Mouse (Mus musculus): ENCODE data around the gene Ndufa6. TPM values are rescaled to one million over a fixed set of nuclear protein-coding genes. Genes with fewer than 3 reads are reported as not detected.

Gene Ndufa6
- total and polyA plus RNA-seq, 2 experiments from 2014 or later, result 397 to 1,167 TPM

GRCm38 (mm10) chr15:82339150-82339549 is 15.0 kb downstream of the Ndufa6 start:
- 58% methylated on average over 10 of the region's 10 CpGs for WGBS
- ATAC-seq (ENCODE audit: insufficient read depth, low read depth) (no peak), DNase-seq (ENCODE audit: low spot score) (no peak)
- Histone ChIP-seq H3K4me3 (ENCODE audit: low read depth, low read length) (peak overlapping the region; percentile 81), H3K9me3 (replicated peaks; ENCODE audit: control insufficient read depth, low read length) (no peaks in the 10 kb centered on the region), H3K27me3 (ENCODE audit: control insufficient read depth, insufficient read depth, low read length) (no peaks in the 10 kb centered on the region), H3K36me3 (replicated peaks; ENCODE audit: control insufficient read depth, insufficient read depth, low read length) (peaks cover 29% of the 10 kb centered on the region), H3K4me1 (ENCODE audit: control insufficient read depth, insufficient read depth) (peaks cover 29% of the 10 kb centered on the region), H3K4me2 (ENCODE audit: low read depth, low read length) (peak overlapping the region; percentile 77), H3K27ac (ENCODE audit: low read depth) (peak overlapping the region; percentile 81), H3K9ac (replicated peaks; ENCODE audit: low read depth, low read length) (peak overlapping the region; percentile 75)
- TF ChIP-seq CTCF (IDR thresholded peaks at IDR 0.05; ENCODE audit: low read depth) (no peak), EP300 (IDR thresholded peaks at IDR 0.05; ENCODE audit: low read depth) (no peak)

DNA sequence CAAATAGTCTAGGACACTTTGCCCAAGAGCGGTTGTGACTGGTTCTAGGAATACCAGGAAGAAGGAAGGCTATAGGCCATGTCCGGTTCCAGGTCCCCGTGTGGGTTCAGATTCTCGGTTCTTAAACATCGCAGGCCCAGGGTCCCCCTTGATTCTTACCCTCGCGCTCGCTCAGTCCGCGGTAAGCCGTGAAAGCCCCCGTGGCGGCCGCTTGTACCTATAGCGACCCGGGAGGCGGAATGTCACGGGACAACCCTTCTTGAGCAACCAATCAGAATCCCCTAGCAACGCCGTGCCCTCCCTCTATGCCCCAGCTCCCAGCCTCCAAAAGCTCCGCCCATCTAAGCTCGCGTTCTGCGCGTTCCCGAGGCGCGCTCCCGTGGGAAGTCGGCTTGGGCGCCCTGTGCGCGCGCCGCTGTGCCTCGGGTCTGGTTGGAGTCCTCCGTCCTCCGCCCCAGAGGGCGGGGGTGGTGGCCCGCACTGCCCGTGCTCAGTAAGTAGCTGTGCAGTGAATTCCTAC is 15.5 kb downstream of the Ndufa6 start, which contains the start of the genes Naga, Pheta2 and Smdt1:
Gene Naga, minus strand, starts transcription at position 333 of the 520 bp plus-strand sequence.
Gene Pheta2, plus strand, starts transcription at position 350 of the 520 bp plus-strand sequence.
Gene Smdt1, plus strand, starts transcription at position 367 of the 520 bp plus-strand sequence.
- Histone ChIP-seq H3K4me3 (ENCODE audit: low read depth, low read length) (peak within 1 kb of the TSS; percentile 81), H3K27ac (ENCODE audit: low read depth) (peak within 1 kb of the TSS; percentile 81), H3K9ac (replicated peaks; ENCODE audit: low read depth, low read length) (peak within 1 kb of the TSS; percentile 75), H3K4me2 (ENCODE audit: low read depth, low read length) (peak within 1 kb of the TSS; percentile 77), H3K36me3 (replicated peaks; ENCODE audit: control insufficient read depth, insufficient read depth, low read length) (peaks cover 31% of the 10 kb centered on the region), H3K4me1 (ENCODE audit: control insufficient read depth, insufficient read depth) (peaks cover 29% of the 10 kb centered on the region), H3K9me3 (replicated peaks; ENCODE audit: control insufficient read depth, low read length) (no peaks in the 10 kb centered on the region), H3K27me3 (ENCODE audit: control insufficient read depth, insufficient read depth, low read length) (no peaks in the 10 kb centered on the region)
- DNase-seq (ENCODE audit: low spot score) (peak; percentile 97), ATAC-seq (ENCODE audit: insufficient read depth, low read depth) (peak; percentile 93)
- WGBS, result under 1% methylated on average over 41 of the region's 41 CpGs
- no peak for TF ChIP-seq EP300 (IDR thresholded peaks at IDR 0.05; ENCODE audit: low read depth)
- TF ChIP-seq CTCF (IDR thresholded peaks at IDR 0.05; ENCODE audit: low read depth), result no peak

- Histone ChIP-seq H3K9me3 (replicated peaks; ENCODE audit: control insufficient read depth, low read length) (no peaks in the 10 kb centered on the region), H3K9ac (replicated peaks; ENCODE audit: low read depth, low read length) (peak overlapping the region; percentile 75), H3K4me3 (ENCODE audit: low read depth, low read length) (peak overlapping the region; percentile 81), H3K4me2 (ENCODE audit: low read depth, low read length) (peak overlapping the region; percentile 77), H3K27me3 (ENCODE audit: control insufficient read depth, insufficient read depth, low read length) (no peaks in the 10 kb centered on the region), H3K36me3 (replicated peaks; ENCODE audit: control insufficient read depth, insufficient read depth, low read length) (peaks cover 31% of the 10 kb centered on the region), H3K27ac (ENCODE audit: low read depth) (peak overlapping the region; percentile 81), H3K4me1 (ENCODE audit: control insufficient read depth, insufficient read depth) (peaks cover 29% of the 10 kb centered on the region)
- DNase-seq (ENCODE audit: low spot score), result no peak
- TF ChIP-seq CTCF (IDR thresholded peaks at IDR 0.05; ENCODE audit: low read depth), result no peak
- TF ChIP-seq EP300 (IDR thresholded peaks at IDR 0.05; ENCODE audit: low read depth), result no peak
- 6% methylated on average over 4 of the region's 4 CpGs for WGBS
- no peak for ATAC-seq (ENCODE audit: insufficient read depth, low read depth)
These were observed 16.2 kb downstream of the Ndufa6 start for GRCm38 (mm10) chr15:82337875-82338274.

GRCm38 (mm10) chr15:82336629-82337028 is 17.5 kb downstream of the Ndufa6 start:
- ATAC-seq (ENCODE audit: insufficient read depth, low read depth), result no peak
- no peak overlapping the region for H3K4me2 ChIP-seq (ENCODE audit: low read depth, low read length)
- TF ChIP-seq CTCF (IDR thresholded peaks at IDR 0.05; ENCODE audit: low read depth), result no peak
- no peak for TF ChIP-seq EP300 (IDR thresholded peaks at IDR 0.05; ENCODE audit: low read depth)

GRCm38 (mm10) chr15:82335194-82335593 is 18.9 kb downstream of the Ndufa6 start:
- TF ChIP-seq EP300 (IDR thresholded peaks at IDR 0.05; ENCODE audit: low read depth) (no peak), CTCF (IDR thresholded peaks at IDR 0.05; ENCODE audit: low read depth) (no peak)
- peaks cover 43% of the 10 kb centered on the region for H3K36me3 ChIP-seq (replicated peaks; ENCODE audit: control insufficient read depth, insufficient read depth, low read length)
- no peak overlapping the region for H3K27ac ChIP-seq (ENCODE audit: low read depth)
- H3K4me3 ChIP-seq (ENCODE audit: low read depth, low read length), result no peak overlapping the region
- no peaks in the 10 kb centered on the region for H3K27me3 ChIP-seq (ENCODE audit: control insufficient read depth, insufficient read depth, low read length)
- H3K9me3 ChIP-seq (replicated peaks; ENCODE audit: control insufficient read depth, low read length), result no peaks in the 10 kb centered on the region
- ATAC-seq (ENCODE audit: insufficient read depth, low read depth) (no peak), DNase-seq (ENCODE audit: low spot score) (no peak)
- no peak overlapping the region for H3K9ac ChIP-seq (replicated peaks; ENCODE audit: low read depth, low read length)
- peaks cover 12% of the 10 kb centered on the region for H3K4me1 ChIP-seq (ENCODE audit: control insufficient read depth, insufficient read depth)
- H3K4me2 ChIP-seq (ENCODE audit: low read depth, low read length), result no peak overlapping the region
- 97% methylated on average over 4 of the region's 4 CpGs for WGBS

More at GRCm38 (mm10) chr15:82336629-82337028, 17.5 kb downstream of the Ndufa6 start:
- Histone ChIP-seq H3K27me3 (ENCODE audit: control insufficient read depth, insufficient read depth, low read length) (no peaks in the 10 kb centered on the region), H3K27ac (ENCODE audit: low read depth) (no peak overlapping the region), H3K4me1 (ENCODE audit: control insufficient read depth, insufficient read depth) (peaks cover 21% of the 10 kb centered on the region), H3K9me3 (replicated peaks; ENCODE audit: control insufficient read depth, low read length) (no peaks in the 10 kb centered on the region), H3K4me3 (ENCODE audit: low read depth, low read length) (no peak overlapping the region), H3K9ac (replicated peaks; ENCODE audit: low read depth, low read length) (no peak overlapping the region), H3K36me3 (replicated peaks; ENCODE audit: control insufficient read depth, insufficient read depth, low read length) (peaks cover 35% of the 10 kb centered on the region)
- DNase-seq (ENCODE audit: low spot score), result no peak
- 86% methylated on average over 12 of the region's 12 CpGs for WGBS

GRCm38 (mm10) chr15:82325382-82325781 is 28.7 kb downstream of the Ndufa6 start:
- no peaks in the 10 kb centered on the region for H3K9me3 ChIP-seq (replicated peaks; ENCODE audit: control insufficient read depth, low read length)
- no peak overlapping the region for H3K9ac ChIP-seq (replicated peaks; ENCODE audit: low read depth, low read length)
- no peaks in the 10 kb centered on the region for H3K27me3 ChIP-seq (ENCODE audit: control insufficient read depth, insufficient read depth, low read length)
- 63% methylated on average over 2 of the region's 2 CpGs for WGBS
- no peak for DNase-seq (ENCODE audit: low spot score)
- H3K4me2 ChIP-seq (ENCODE audit: low read depth, low read length), result no peak overlapping the region
- no peaks in the 10 kb centered on the region for H3K4me1 ChIP-seq (ENCODE audit: control insufficient read depth, insufficient read depth)
- no peak overlapping the region for H3K27ac ChIP-seq (ENCODE audit: low read depth)
- TF ChIP-seq EP300 (IDR thresholded peaks at IDR 0.05; ENCODE audit: low read depth) (no peak), CTCF (IDR thresholded peaks at IDR 0.05; ENCODE audit: low read depth) (no peak)
- H3K4me3 ChIP-seq (ENCODE audit: low read depth, low read length), result no peak overlapping the region
- H3K36me3 ChIP-seq (replicated peaks; ENCODE audit: control insufficient read depth, insufficient read depth, low read length), result peaks cover 12% of the 10 kb centered on the region
- no peak for ATAC-seq (ENCODE audit: insufficient read depth, low read depth)
